Mouse (Mus musculus) lung, embryonic 14.5 days (tissue): Measurements from ENCODE around the gene Tfec. TPM values are rescaled to one million over a fixed set of nuclear protein-coding genes. Genes with fewer than 3 reads are reported as not detected.

ENCODE experiments used
- ATAC-seq: fragments of 200-750 bp; cut with Nextera tagmentation; 2 replicates; pipeline ENCODE4 v1.8.0; 2017; ENCODE audit warnings: mild to moderate bottlenecking, moderate TSS enrichment, moderate library complexity; ENCODE audit not compliant: insufficient read depth
- DNase-seq: peaks from one replicate; pipeline ENCODE4 v3.0.0-alpha.2; 2015
- H3K27ac ChIP-seq: fragments of 300-500 bp; sonication (generic); 2 replicates; pipeline ENCODE4 v1.5.1; 2014; ENCODE audit warnings: low read depth, mild to moderate bottlenecking, moderate library complexity
- H3K27me3 ChIP-seq: fragments of 300-500 bp; sonication (generic); 2 replicates; pipeline ENCODE4 v1.6.1; 2014; ENCODE audit warnings: low read length, control low read depth; ENCODE audit not compliant: insufficient read depth
- H3K36me3 ChIP-seq: fragments of 300-500 bp; sonication (generic); 2 replicates; pipeline ENCODE4 v1.6.1; 2014; ENCODE audit warnings: control low read depth; ENCODE audit not compliant: insufficient read depth
- H3K4me1 ChIP-seq: fragments of 300-500 bp; sonication (generic); 2 replicates; pipeline ENCODE4 v1.6.1; 2014; ENCODE audit warnings: antibody characterized with exemption, control low read depth; ENCODE audit not compliant: insufficient read depth
- H3K4me2 ChIP-seq: fragments of 300-500 bp; sonication (generic); 2 replicates; pipeline ENCODE4 v1.6.1; 2014; ENCODE audit warnings: mild to moderate bottlenecking
- H3K4me3 ChIP-seq: fragments of 300-500 bp; sonication (generic); 2 replicates; pipeline ENCODE4 v1.5.1; 2014; ENCODE audit warnings: low read depth, low read length
- H3K9ac ChIP-seq: fragments of 300-500 bp; sonication (generic); 2 replicates; pipeline ENCODE4 v1.6.1; 2014
- H3K9me3 ChIP-seq: fragments of 300-500 bp; sonication (generic); 2 replicates; pipeline ENCODE4 v1.6.1; 2016; ENCODE audit warnings: low read depth, low read length, control low read depth
- CTCF ChIP-seq: IDR thresholded peaks from 2 replicates; pipeline ENCODE4 v1.5.1; 2016; ENCODE audit warnings: antibody characterized with exemption, low read depth
- WGBS: fragments of 180-500 bp; shearing (Covaris S2); extraction: QIAGEN DNeasy Blood & Tissue Kit; methylation state at CpG from one replicate; pipeline ENCODE4 v1.1.7; 2014; 5-methylcytosine and 5-hydroxymethylcytosine counted together
- polyA plus RNA-seq: library from polyadenylated mRNA; unstranded; fragments of >200 nt; fragmentation: Nextera tagmentation; extraction: Ambion mirVana; gene quantifications from 2 replicates; pipeline ENCODE4 v1.2.1, GENCODE M21; 2014

Tfec gene
- polyA plus RNA-seq, 1 experiment from 2014 or later = 0.70 TPM

- Histone ChIP-seq H3K27ac (no peak overlapping the region), H3K4me2 (no peak overlapping the region), H3K36me3 (no peaks in the 10 kb centered on the region), H3K9me3 (no peaks in the 10 kb centered on the region), H3K9ac (no peak overlapping the region), H3K27me3 (no peaks in the 10 kb centered on the region), H3K4me1 (no peaks in the 10 kb centered on the region), H3K4me3 (no peak overlapping the region)
- ATAC-seq = no peak
- 54% methylated on average over 5 of the region's 5 CpGs for whole genome bisulfite sequencing
- TF ChIP-seq CTCF = no peak
- DNase-seq = no peak
Measured at GRCm38 (mm10) chr6:16883537-16884307, 14.5 kb downstream of the Tfec start.

DNA sequence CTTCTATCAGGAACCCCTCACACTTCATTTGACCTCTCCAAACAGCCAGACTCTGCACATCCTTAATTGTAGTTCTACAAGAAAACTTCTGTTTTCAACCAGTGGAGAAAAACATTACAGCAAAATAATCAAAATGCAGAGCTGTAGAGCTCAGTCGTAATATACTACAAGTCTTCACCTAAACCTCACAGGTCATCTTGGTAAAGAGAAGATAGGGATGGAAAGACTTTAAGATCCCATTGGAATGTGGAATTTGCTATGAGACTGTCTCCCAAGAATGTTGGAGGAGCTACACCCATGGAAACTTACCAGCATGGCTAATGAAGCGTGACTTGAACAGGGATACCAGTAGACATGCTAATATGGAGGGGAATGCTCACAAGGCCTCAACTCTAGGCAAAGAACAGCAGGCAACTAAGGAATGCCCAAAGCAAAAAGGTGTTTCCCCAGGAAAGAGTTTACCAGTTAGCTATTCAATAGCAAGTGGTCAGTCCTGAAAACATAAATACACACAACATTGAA lies 24.2 kb downstream of the Tfec start:
- Histone ChIP-seq H3K36me3 (no peaks in the 10 kb centered on the region), H3K27ac (no peak overlapping the region), H3K4me1 (no peaks in the 10 kb centered on the region), H3K9ac (no peak overlapping the region), H3K27me3 (no peaks in the 10 kb centered on the region), H3K9me3 (no peaks in the 10 kb centered on the region), H3K4me3 (no peak overlapping the region), H3K4me2 (no peak overlapping the region)
- WGBS = 91% methylated on average over 2 of the region's 2 CpGs
- no peak for DNase-seq
- TF ChIP-seq CTCF = no peak
- ATAC-seq = no peak

DNA sequence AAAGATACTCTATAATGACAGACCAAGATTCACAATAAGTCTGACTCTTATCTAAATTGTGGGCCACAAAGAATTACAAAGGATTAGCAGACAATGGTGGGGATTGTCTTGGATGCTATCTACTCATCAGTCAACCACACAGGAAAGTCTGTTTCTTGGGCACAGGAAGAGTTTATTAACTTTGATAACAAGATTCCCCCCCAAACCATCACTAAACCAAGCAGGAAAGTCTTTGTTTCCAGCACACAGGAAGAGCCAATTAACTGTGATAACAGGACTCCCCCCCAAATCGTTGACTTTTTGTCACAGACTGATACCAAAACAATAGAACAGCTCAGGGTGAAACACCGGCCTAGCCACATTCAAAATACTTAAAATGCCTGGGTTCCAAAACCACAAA lies 28.2 kb downstream of the Tfec start:
- Histone ChIP-seq H3K4me1 (no peaks in the 10 kb centered on the region), H3K27ac (no peak overlapping the region), H3K4me3 (no peak overlapping the region), H3K4me2 (no peak overlapping the region), H3K9ac (no peak overlapping the region), H3K9me3 (no peaks in the 10 kb centered on the region), H3K36me3 (no peaks in the 10 kb centered on the region), H3K27me3 (no peaks in the 10 kb centered on the region)
- 42% methylated on average over 2 of the region's 2 CpGs for WGBS
- DNase-seq (no peak), ATAC-seq (no peak)
- no peak for TF ChIP-seq CTCF

- Histone ChIP-seq H3K4me2 (no peak overlapping the region), H3K36me3 (no peaks in the 10 kb centered on the region), H3K9me3 (no peaks in the 10 kb centered on the region), H3K9ac (no peak overlapping the region), H3K27ac (no peak overlapping the region), H3K4me3 (no peak overlapping the region), H3K4me1 (no peaks in the 10 kb centered on the region), H3K27me3 (no peaks in the 10 kb centered on the region)
- DNase-seq (no peak), ATAC-seq (no peak)
- TF ChIP-seq CTCF = no peak
- 65% methylated on average over 2 of the region's 2 CpGs for WGBS
Measured at GRCm38 (mm10) chr6:16868314-16868713, 29.9 kb downstream of the Tfec start.

GRCm38 (mm10) chr6:16862753-16863508 lies 35.3 kb downstream of the Tfec start:
- WGBS = 88% methylated on average over 6 of the region's 6 CpGs
- no peaks in the 10 kb centered on the region for H3K27me3 ChIP-seq
- no peaks in the 10 kb centered on the region for H3K4me1 ChIP-seq
- no peaks in the 10 kb centered on the region for H3K36me3 ChIP-seq
- no peak overlapping the region for H3K9ac ChIP-seq
- H3K9me3 ChIP-seq = no peaks in the 10 kb centered on the region
- H3K4me2 ChIP-seq = no peak overlapping the region
- no peak overlapping the region for H3K27ac ChIP-seq
- H3K4me3 ChIP-seq = no peak overlapping the region
- no peak for TF ChIP-seq CTCF
- ATAC-seq (no peak), DNase-seq (no peak)

DNA sequence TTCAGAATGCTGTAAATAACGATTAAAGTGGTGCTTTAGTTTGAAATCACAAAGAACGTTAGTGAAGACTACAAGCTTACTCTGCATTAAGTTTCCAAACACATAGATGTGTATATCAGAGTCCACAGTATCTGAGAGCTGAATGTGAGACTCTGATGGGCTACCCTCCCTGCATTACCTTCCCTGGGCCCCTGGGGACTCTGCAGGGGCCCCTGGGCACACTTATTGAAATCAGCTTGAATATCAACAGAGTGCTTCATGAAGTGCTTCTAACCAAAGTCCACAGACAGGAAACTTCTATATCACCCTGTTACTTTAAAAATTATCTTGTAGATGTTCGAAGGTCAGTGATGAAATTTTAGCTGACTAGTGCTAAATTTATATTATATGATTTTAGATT lies 36.2 kb downstream of the Tfec start:
- no peak overlapping the region for H3K27ac ChIP-seq
- no peaks in the 10 kb centered on the region for H3K36me3 ChIP-seq
- DNase-seq = no peak
- WGBS = 89% methylated on average over 3 of the region's 3 CpGs
- ATAC-seq = no peak
- TF ChIP-seq CTCF = no peak
- H3K9ac ChIP-seq = no peak overlapping the region
- H3K4me1 ChIP-seq = no peaks in the 10 kb centered on the region
- no peak overlapping the region for H3K4me2 ChIP-seq
- H3K9me3 ChIP-seq = no peaks in the 10 kb centered on the region
- H3K4me3 ChIP-seq = no peak overlapping the region
- no peaks in the 10 kb centered on the region for H3K27me3 ChIP-seq

- ATAC-seq (no peak), DNase-seq (no peak)
- Histone ChIP-seq H3K27ac (no peak overlapping the region), H3K4me2 (no peak overlapping the region), H3K9me3 (no peaks in the 10 kb centered on the region), H3K27me3 (no peaks in the 10 kb centered on the region), H3K36me3 (no peaks in the 10 kb centered on the region), H3K4me3 (no peak overlapping the region), H3K9ac (no peak overlapping the region), H3K4me1 (no peaks in the 10 kb centered on the region)
- TF ChIP-seq CTCF = no peak
- WGBS = 79% methylated on average over 7 of the region's 7 CpGs
Measured at GRCm38 (mm10) chr6:16855879-16856545, 42.2 kb downstream of the Tfec start.
